Mouse (Mus musculus) liver, adult 2 months (tissue): ENCODE data around the gene Gm49711.

Source experiments
- CTCF ChIP-seq: fragments of 200-500 bp; IDR thresholded peaks from 2 replicates; pipeline ENCODE4 v1.5.1; 2011; ENCODE audit warnings: low read depth, low read length, control low read depth
- POLR2A ChIP-seq: fragments of 200-500 bp; IDR thresholded peaks from 2 replicates; pipeline ENCODE4 v1.6.1; 2011; ENCODE audit warnings: low read length, control low read depth; ENCODE audit not compliant: insufficient read depth; ENCODE audit errors: extremely low read depth

- TF ChIP-seq POLR2A, result no peak
- no peak for TF ChIP-seq CTCF
Observed at GRCm38 (mm10) chr16:92009586-92009985, 48.5 kb upstream of the Gm49711 start.
